Mouse (Mus musculus): ENCODE data around the gene Flot2. TPM values are rescaled to one million over a fixed set of nuclear protein-coding genes. Genes with fewer than 3 reads are reported as not detected.
A peak's percentile ranks its signal among the peaks of the same experiment; 100 is the strongest.

Gene Flot2
- polyA plus RNA-seq, 1 experiment from 2014 or later: 85.8 TPM

DNA sequence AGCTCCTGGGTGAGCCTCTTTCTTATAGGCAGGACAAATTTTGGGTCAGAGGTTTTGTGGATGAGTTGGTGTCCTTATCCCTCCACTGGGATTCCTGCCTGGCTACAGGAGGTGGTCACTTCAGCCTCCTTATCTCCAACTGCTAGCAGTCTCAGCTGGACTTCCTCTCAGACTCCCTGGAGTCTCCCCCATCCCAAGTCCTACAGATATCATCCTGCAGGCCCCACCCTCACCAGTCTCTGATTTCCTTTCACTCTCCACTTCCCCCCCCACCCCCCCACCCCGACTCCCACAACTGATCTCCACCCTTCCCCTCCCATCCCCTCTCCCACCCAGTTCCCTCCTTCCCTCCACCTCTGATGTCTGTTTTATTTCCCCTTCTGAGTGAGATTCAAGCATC lies 45.9 kb downstream of the Flot2 start:
- Histone ChIP-seq H3K36me3 (no peaks in the 10 kb centered on the region), H3K9me3 (replicated peaks) (no peaks in the 10 kb centered on the region), H3K4me3 (no peak overlapping the region), H3K27me3 (no peaks in the 10 kb centered on the region), H3K9ac (no peak overlapping the region), H3K4me2 (no peak overlapping the region), H3K4me1 (replicated peaks) (peaks cover 15% of the 10 kb centered on the region), H3K27ac (no peak overlapping the region)
- WGBS: 0% methylated on average over 1 of the region's 1 CpGs
- ATAC-seq (replicated peaks; ENCODE audit: insufficient number of reproducible peaks, insufficient read depth, low FRiP score, low read depth): no peak

DNA sequence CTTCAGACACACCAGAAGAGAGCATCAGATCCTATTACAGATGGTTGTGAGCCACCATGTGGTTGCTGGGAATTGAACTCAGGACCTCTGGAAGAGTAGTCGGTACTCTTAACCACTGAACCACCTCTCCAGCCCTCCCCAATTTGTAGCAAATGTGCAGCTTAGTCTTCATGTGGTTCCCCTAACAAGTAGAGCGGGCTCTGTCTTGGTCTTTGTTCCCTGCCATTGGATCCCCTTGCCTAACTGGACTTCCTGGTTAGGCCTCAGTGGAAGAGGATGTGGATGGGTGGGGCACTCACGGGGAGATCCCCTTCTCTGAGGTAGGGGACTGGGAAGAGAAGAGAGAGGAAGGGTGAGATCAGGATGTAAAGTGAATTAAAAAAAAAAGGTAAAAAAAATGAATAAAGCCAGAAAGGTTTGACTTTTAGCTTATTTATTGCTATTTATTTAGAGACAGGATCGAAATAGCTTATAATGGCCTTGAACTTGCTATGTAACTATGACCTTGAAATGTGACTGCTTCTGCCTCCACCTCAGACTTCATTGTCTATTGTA lies 49.3 kb downstream of the Flot2 start:
- H3K4me2 ChIP-seq: no peak overlapping the region
- WGBS: 75% methylated on average over 4 of the region's 4 CpGs
- no peaks in the 10 kb centered on the region for H3K27me3 ChIP-seq
- H3K9ac ChIP-seq: no peak overlapping the region
- H3K9me3 ChIP-seq (replicated peaks): no peaks in the 10 kb centered on the region
- H3K36me3 ChIP-seq: no peaks in the 10 kb centered on the region
- H3K27ac ChIP-seq: 0 out of 2 replicates have a peak overlapping the region, but pooled peaks have one; percentile 11
- ATAC-seq (replicated peaks; ENCODE audit: insufficient number of reproducible peaks, insufficient read depth, low FRiP score, low read depth): no peak
- H3K4me1 ChIP-seq (replicated peaks): no peaks in the 10 kb centered on the region; the same call in 1 of the 2 replicates
- H3K4me3 ChIP-seq: no peak overlapping the region

DNA sequence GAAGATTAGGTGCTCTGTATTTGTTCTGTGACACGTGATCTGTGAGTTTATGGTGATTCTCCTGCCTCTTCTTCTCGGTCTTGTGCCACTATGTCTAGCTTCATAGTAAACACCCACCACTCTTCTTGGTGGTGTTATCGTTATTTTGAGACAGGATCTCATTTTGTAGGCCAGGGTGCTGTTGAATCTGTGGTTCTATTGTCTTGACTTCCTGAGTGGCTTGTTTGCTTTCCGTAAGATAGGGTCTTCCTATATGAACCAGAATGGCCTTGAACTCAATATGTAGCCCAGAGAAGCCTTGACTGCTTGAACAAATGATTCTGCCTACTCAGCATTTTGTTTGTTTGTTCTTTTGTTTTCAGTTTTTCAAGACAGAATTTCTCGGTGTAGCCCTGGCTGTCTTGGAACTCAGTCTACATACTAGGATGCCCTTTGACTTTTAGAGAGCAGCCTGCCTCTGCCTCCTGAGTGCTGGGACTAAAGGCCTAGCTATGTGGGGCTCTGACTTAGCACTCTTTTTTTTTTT lies 50.1 kb downstream of the Flot2 start:
- H3K27me3 ChIP-seq: no peaks in the 10 kb centered on the region
- WGBS: 66% methylated on average over 5 of the region's 5 CpGs
- no peak overlapping the region for H3K9ac ChIP-seq
- H3K9me3 ChIP-seq (replicated peaks): no peaks in the 10 kb centered on the region
- H3K36me3 ChIP-seq: no peaks in the 10 kb centered on the region
- no peak overlapping the region for H3K4me3 ChIP-seq
- no peak for ATAC-seq (replicated peaks; ENCODE audit: insufficient number of reproducible peaks, insufficient read depth, low FRiP score, low read depth)
- no peak overlapping the region for H3K4me2 ChIP-seq
- peak overlapping the region; percentile 11; the same call in 1 of the 2 replicates for H3K27ac ChIP-seq
- H3K4me1 ChIP-seq (replicated peaks): no peaks in the 10 kb centered on the region; the same call in 1 of the 2 replicates

DNA sequence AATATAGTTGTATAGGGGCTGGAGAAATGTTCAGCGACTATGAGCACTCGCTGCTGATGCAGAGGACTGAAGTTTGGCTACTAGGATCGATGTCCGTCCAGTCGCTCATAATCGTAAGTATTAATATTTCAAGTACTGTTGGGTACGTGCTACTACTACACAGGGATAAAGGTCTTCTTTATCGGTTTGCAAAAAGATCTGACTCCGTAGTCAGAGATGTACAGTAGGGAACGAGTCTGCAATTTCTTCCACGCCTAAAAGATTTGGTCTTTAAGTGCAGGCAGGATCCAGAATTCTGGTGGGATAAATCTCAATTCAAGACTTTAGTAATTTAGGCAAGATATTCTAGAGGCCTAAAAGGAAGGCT lies 56.4 kb downstream of the Flot2 start:
- H3K4me1 ChIP-seq (replicated peaks): peaks cover 31% of the 10 kb centered on the region
- H3K9me3 ChIP-seq (replicated peaks): no peaks in the 10 kb centered on the region
- H3K27me3 ChIP-seq: no peaks in the 10 kb centered on the region
- H3K4me3 ChIP-seq: peak overlapping the region; percentile 95
- no peak for ATAC-seq (replicated peaks; ENCODE audit: insufficient number of reproducible peaks, insufficient read depth, low FRiP score, low read depth)
- H3K27ac ChIP-seq: peak overlapping the region; percentile 92
- peak overlapping the region; percentile 83 for H3K4me2 ChIP-seq
- peak overlapping the region; percentile 90 for H3K9ac ChIP-seq
- H3K36me3 ChIP-seq: no peaks in the 10 kb centered on the region
- 46% methylated on average over 11 of the region's 11 CpGs for WGBS

GRCm38 (mm10) chr11:78094504-78095143 lies 56.9 kb downstream of the Flot2 start, which contains the start of gene Fam222b:
Fam222b (plus strand) TSS chr11:78094660.
- H3K9ac ChIP-seq: peak within 1 kb of the TSS; percentile 90
- H3K27me3 ChIP-seq: no peaks in the 10 kb centered on the region
- no peaks in the 10 kb centered on the region for H3K9me3 ChIP-seq (replicated peaks)
- H3K27ac ChIP-seq: peak within 1 kb of the TSS; percentile 92
- WGBS: under 1% methylated on average over 38 of the region's 38 CpGs
- H3K4me3 ChIP-seq: peak within 1 kb of the TSS; percentile 95
- H3K36me3 ChIP-seq: no peaks in the 10 kb centered on the region
- peak; percentile 95 for ATAC-seq (replicated peaks; ENCODE audit: insufficient number of reproducible peaks, insufficient read depth, low FRiP score, low read depth)
- peak within 1 kb of the TSS; percentile 83 for H3K4me2 ChIP-seq
- H3K4me1 ChIP-seq (replicated peaks): peaks cover 31% of the 10 kb centered on the region

DNA sequence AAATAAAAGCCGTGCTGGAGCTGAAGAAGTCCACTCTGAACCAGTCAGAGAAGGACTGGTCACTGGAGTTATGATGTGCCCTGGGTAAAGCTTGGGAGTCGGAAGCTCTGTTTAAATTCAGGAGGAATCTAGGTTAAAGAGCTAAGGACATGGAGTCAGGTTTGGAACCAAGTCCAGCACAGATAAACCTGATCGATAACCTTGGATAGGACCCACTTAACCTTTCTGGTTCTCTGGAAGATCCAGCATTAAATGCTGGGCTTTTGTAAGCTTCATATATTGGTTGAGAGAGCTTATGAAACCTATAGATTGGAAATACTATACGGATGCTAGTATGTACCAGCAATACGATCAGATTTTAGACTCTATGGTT lies 57.4 kb downstream of the Flot2 start:
- Histone ChIP-seq H3K4me1 (replicated peaks) (peaks cover 32% of the 10 kb centered on the region), H3K27ac (peak overlapping the region; percentile 92), H3K36me3 (no peaks in the 10 kb centered on the region), H3K4me2 (peak overlapping the region; percentile 83), H3K27me3 (no peaks in the 10 kb centered on the region), H3K9ac (peak overlapping the region; percentile 90), H3K4me3 (peak overlapping the region; percentile 95), H3K9me3 (replicated peaks) (no peaks in the 10 kb centered on the region)
- WGBS: 14% methylated on average over 5 of the region's 5 CpGs
- ATAC-seq (replicated peaks; ENCODE audit: insufficient number of reproducible peaks, insufficient read depth, low FRiP score, low read depth): no peak

DNA sequence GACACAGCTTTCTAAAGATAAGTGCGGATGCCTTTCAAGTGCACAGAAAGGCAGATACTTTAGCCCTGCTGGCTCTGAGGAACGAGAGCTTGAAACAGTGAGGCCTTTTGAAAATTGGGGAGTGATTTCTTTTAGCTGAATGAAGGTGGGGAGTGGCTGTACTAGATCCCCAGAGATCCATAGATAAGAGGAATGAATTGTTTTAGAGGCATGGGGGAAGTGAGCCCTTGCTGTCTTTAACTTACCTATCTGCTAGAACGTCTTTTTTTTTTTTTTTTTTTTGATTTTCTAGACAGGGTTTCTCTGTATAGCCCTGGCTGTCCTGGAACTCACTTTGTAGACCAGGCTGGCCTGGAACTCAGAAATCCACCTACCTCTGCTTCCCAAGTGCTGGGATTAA lies 59.3 kb downstream of the Flot2 start:
- 13% methylated on average over 3 of the region's 3 CpGs for WGBS
- Histone ChIP-seq H3K27ac (peak overlapping the region; percentile 76), H3K4me2 (peak overlapping the region; percentile 61), H3K9me3 (replicated peaks) (no peaks in the 10 kb centered on the region), H3K4me1 (replicated peaks) (peaks cover 45% of the 10 kb centered on the region), H3K4me3 (peak overlapping the region; percentile 41), H3K36me3 (no peaks in the 10 kb centered on the region), H3K27me3 (no peaks in the 10 kb centered on the region), H3K9ac (peak overlapping the region; percentile 45)
- no peak for ATAC-seq (replicated peaks; ENCODE audit: insufficient number of reproducible peaks, insufficient read depth, low FRiP score, low read depth)

DNA sequence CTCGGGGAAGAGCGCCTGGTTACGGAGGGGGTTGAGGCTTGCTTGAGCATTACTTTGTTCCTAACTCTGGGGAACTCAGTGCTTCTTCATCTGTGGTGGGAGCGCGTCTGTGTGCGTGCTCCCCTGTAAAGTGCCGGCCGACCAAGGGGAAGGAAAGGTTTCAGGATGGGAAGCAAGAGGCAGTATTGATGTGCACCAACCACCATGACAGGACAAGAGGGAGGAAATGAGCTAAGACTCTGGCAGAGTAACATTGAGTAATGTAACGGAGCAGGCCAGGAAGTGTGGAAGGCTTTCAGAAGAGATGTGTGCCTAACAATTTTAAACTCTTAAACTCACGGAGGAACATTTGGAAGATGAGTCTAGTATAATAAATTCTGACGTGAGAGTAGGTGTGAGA lies 63.0 kb downstream of the Flot2 start:
- no peak for ATAC-seq (replicated peaks; ENCODE audit: insufficient number of reproducible peaks, insufficient read depth, low FRiP score, low read depth)
- peaks cover 41% of the 10 kb centered on the region for H3K4me1 ChIP-seq (replicated peaks)
- 66% methylated on average over 11 of the region's 11 CpGs for WGBS
- no peak overlapping the region for H3K4me3 ChIP-seq
- H3K27ac ChIP-seq: 0 out of 2 replicates have a peak overlapping the region, but pooled peaks have one; percentile 38
- H3K9ac ChIP-seq: no peak overlapping the region; the same call in 1 of the 2 replicates
- no peaks in the 10 kb centered on the region for H3K9me3 ChIP-seq (replicated peaks)
- no peak overlapping the region for H3K4me2 ChIP-seq
- H3K36me3 ChIP-seq: no peaks in the 10 kb centered on the region; the same call in 1 of the 2 replicates
- no peaks in the 10 kb centered on the region for H3K27me3 ChIP-seq

DNA sequence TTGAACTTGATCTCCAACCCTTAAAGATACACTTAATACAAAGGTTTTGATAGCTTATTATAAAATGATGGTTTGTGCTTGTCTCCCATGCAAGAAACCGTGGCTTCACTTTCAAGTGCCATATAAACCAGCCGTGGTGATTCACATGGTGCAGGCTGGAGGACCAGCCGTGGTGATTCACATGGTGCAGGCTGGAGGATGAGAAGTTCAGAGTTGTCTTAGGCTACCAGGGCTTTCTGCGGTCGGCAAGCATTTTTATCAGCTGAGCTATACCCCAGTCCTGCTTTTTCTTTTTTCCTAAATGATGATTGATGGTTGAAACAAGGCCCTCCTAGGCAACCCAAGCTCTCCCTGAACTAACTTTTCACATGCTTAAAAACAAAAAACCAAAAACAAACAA lies 64.4 kb downstream of the Flot2 start:
- Histone ChIP-seq H3K9me3 (replicated peaks) (no peaks in the 10 kb centered on the region), H3K4me3 (no peak overlapping the region), H3K4me2 (no peak overlapping the region), H3K9ac (no peak overlapping the region), H3K4me1 (replicated peaks) (peaks cover 29% of the 10 kb centered on the region), H3K27ac (no peak overlapping the region), H3K36me3 (peaks cover 10% of the 10 kb centered on the region; the same call in 1 of the 2 replicates), H3K27me3 (no peaks in the 10 kb centered on the region)
- ATAC-seq (replicated peaks; ENCODE audit: insufficient number of reproducible peaks, insufficient read depth, low FRiP score, low read depth): no peak
- 78% methylated on average over 5 of the region's 5 CpGs for WGBS

DNA sequence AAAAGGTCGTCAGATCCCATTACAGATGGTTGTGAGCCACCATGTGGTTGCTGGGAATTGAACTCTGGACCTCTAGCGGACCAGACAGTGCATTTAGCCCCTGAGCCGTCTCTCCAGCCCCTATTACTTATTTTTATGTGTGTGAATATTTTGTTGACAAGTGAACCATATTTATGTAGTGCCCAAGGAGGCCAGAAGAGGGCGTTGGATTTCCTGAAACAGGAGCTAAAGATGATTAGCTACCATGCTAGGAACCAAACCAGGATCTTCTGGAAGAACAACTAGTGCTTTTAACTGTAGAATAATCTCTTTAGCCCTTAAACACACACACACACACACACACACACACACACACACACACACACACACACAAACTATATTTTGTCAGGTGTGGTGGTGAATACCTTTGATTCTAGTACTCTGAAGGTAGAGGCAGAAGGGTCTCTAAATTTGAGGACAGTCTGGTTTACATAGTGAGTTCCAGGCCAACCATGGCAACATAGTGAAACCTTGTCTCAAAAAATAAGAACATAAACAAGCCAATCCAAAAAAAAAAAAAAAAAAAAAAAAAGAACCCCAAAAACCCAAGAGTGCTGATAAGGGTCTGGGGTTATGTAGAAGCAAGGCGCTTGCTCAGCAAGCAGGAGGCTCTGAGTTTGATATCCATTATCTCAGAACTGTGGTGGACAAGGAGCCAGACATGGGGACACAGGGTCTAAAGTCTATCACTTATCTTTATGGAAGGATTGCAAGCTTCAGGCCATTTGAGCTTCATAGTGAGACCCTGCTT lies 65.4 kb downstream of the Flot2 start:
- Histone ChIP-seq H3K36me3 (peaks cover 13% of the 10 kb centered on the region; the same call in 1 of the 2 replicates), H3K9me3 (replicated peaks) (no peaks in the 10 kb centered on the region), H3K27me3 (no peaks in the 10 kb centered on the region), H3K4me2 (no peak overlapping the region), H3K9ac (no peak overlapping the region), H3K4me3 (no peak overlapping the region), H3K27ac (no peak overlapping the region), H3K4me1 (replicated peaks) (peaks cover 19% of the 10 kb centered on the region)
- 60% methylated on average over 5 of the region's 5 CpGs for WGBS
- no peak for ATAC-seq (replicated peaks; ENCODE audit: insufficient number of reproducible peaks, insufficient read depth, low FRiP score, low read depth)

DNA sequence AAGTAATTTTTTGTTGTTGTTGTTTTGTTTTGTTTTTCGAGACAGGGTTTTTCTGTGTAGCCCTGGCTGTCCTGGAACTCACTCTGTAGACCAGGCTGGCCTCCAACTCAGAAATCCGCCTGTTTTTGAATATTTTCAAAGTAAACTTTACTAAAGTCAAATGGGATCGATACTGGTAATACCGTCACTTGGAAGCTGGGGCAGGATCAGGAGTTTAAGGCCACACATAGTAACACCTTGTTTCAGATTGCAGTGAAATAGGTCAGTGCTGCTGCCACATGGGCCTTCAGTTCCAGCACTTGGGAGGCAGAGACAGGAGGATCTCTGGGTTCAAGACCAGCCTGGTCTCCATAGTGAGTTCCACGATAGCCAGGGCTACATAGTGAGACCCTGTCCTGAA lies 66.8 kb downstream of the Flot2 start:
- no peak overlapping the region for H3K4me3 ChIP-seq
- no peak for ATAC-seq (replicated peaks; ENCODE audit: insufficient number of reproducible peaks, insufficient read depth, low FRiP score, low read depth)
- WGBS: 94% methylated on average over 5 of the region's 5 CpGs
- H3K4me1 ChIP-seq (replicated peaks): peaks cover 17% of the 10 kb centered on the region
- peaks cover 13% of the 10 kb centered on the region; the same call in 1 of the 2 replicates for H3K36me3 ChIP-seq
- H3K4me2 ChIP-seq: no peak overlapping the region
- no peaks in the 10 kb centered on the region for H3K27me3 ChIP-seq
- no peak overlapping the region for H3K9ac ChIP-seq
- no peaks in the 10 kb centered on the region for H3K9me3 ChIP-seq (replicated peaks)
- H3K27ac ChIP-seq: no peak overlapping the region

Data from heart, embryonic 15.5 days (tissue).